27 mouse cellular contexts compared by ENCODE assay signal in genomic region chr13:113470822-113471557, GRCm38 (mm10).
DNase-seq lines count a peak whose midpoint lies in the region; ATAC-seq and TF ChIP-seq lines count a peak whose summit lies in the region.
"Had no signal": no experiment of that assay in that cellular context is flagged by ENCODE, and none has a peak within 500 bp of the region (broad histone marks: within the 10 kb centered on the region; RNA-seq: fewer than 3 reads in every experiment).

No protein-coding gene starts in this region.

- no peak overlapping the region for H3K4me3 ChIP-seq in left cerebral cortex, adult 2 months
- H3K4me3 ChIP-seq: forebrain, embryonic 10.5 days; heart, embryonic 13.5 days had no signal

- no peak overlapping the region for H3K27ac ChIP-seq in left cerebral cortex, adult 2 months
- H3K27ac ChIP-seq: forebrain, embryonic 10.5 days; heart, embryonic 13.5 days; hindbrain, embryonic 14.5 days; hindbrain, postnatal 0 days had no signal

- intact Hi-C loops in left cerebral cortex, postnatal 25 days (cut with DNase I), result no loop called here
- intact Hi-C loops in left cerebral cortex, adult 2 months (cut with DNase I), result no loop called here

- ATAC-seq in megakaryocyte, adult 5-6 weeks (ENCODE audit: poor library complexity, severe bottlenecking), result peak; percentile 52; the same call in 1 of the 2 replicates
- ATAC-seq: forebrain, embryonic 14.5 days; forebrain, postnatal 0 days; hindbrain, postnatal 0 days; inflammation-experienced regulatory T-cells, adult 6 months; intestine, embryonic 16.5 days; Patski had no signal

- TF ChIP-seq CTCF in left cerebral cortex, adult 2 months (IDR thresholded peaks at IDR 0.05), result no peak

- DNase-seq in left cerebral cortex, postnatal 25 days (ENCODE audit: low spot score in 2 of 2), result peak; percentile 10 to 37
- no peak for DNase-seq in left cerebral cortex, adult 2 months (ENCODE audit: extremely low spot score in 1 of 2, low spot score in 2 of 2)
- DNase-seq in MN1 (ENCODE audit: low spot score), result peak; percentile 17
- DNase-seq in brain, adult 2 months (ENCODE audit: low read depth, low spot score), result peak; percentile 52
- DNase-seq in spleen, postnatal 36 days (ENCODE audit: low spot score in 2 of 2), result no peak
- no peak for DNase-seq in urinary bladder, postnatal 10 days (ENCODE audit: low spot score)
- DNase-seq: adrenal gland, postnatal 10 days; adrenal gland, postnatal 36 days; cerebellum, adult 11 months; cerebellum, adult 2 months; cerebellum, adult 9-11 months; cerebellum, postnatal 25 days; forebrain, postnatal 0 days; gastrocnemius, postnatal 10 days; gastrocnemius, postnatal 36 days; heart, adult 11 months; heart, postnatal 14 days; heart, postnatal 4 days had no signal

Comparison
In these comparisons a context has a peak if more than half of its experiments do, and no peak if none do; other contexts are left out.
1. DNase-seq: peak in left cerebral cortex, postnatal 25 days (2 of 2), MN1 (single experiment) and brain, adult 2 months (single experiment); none in left cerebral cortex, adult 2 months (0 of 2), spleen, postnatal 36 days (0 of 2) and urinary bladder, postnatal 10 days (single experiment).